Mouse (Mus musculus): ENCODE results near the gene Olfr653.

Gene Olfr653

GRCm38 (mm10) chr7:104577014-104577413, at the start of gene Olfr653:
Gene Olfr653 (plus strand): TSS chr7:104577314.
- no peak for DNase-seq (ENCODE audit: low read depth, low spot score)

- DNase-seq (ENCODE audit: low read depth, low spot score) = no peak
Observed at GRCm38 (mm10) chr7:104549833-104550232, 27.3 kb upstream of the Olfr653 start, which contains the start of gene Olfr651. Gene Olfr651 (plus strand): TSS chr7:104550133.

- DNase-seq (ENCODE audit: low read depth, low spot score) = no peak
Observed at GRCm38 (mm10) chr7:104552700-104553099, 24.4 kb upstream of the Olfr653 start.

GRCm38 (mm10) chr7:104560601-104561000, 16.5 kb upstream of the Olfr653 start, which contains the start of gene Olfr652:
Gene Olfr652 (plus strand): TSS chr7:104560901.
- DNase-seq (ENCODE audit: low read depth, low spot score) = no peak

- DNase-seq (ENCODE audit: low read depth, low spot score) = no peak
Observed at GRCm38 (mm10) chr7:104580846-104581245, 3.7 kb downstream of the Olfr653 start.

- DNase-seq (ENCODE audit: low read depth, low spot score) = no peak
Observed at GRCm38 (mm10) chr7:104581429-104581828, 4.3 kb downstream of the Olfr653 start.

GRCm38 (mm10) chr7:104586725-104587124, 9.6 kb downstream of the Olfr653 start, which contains the start of gene Olfr654:
Gene Olfr654 (plus strand): TSS chr7:104587025.
- DNase-seq (ENCODE audit: low read depth, low spot score) = no peak

GRCm38 (mm10) chr7:104588274-104588673, 11.2 kb downstream of the Olfr653 start:
- no peak for DNase-seq (ENCODE audit: low read depth, low spot score)

- DNase-seq (ENCODE audit: low read depth, low spot score) = no peak
Observed at GRCm38 (mm10) chr7:104601679-104602078, 24.6 kb downstream of the Olfr653 start, which contains the start of gene Olfr655. Gene Olfr655 (minus strand): TSS chr7:104601779.

- DNase-seq (ENCODE audit: low read depth, low spot score) = no peak
Observed at GRCm38 (mm10) chr7:104603173-104603572, 26.1 kb downstream of the Olfr653 start.

- no peak for DNase-seq (ENCODE audit: low read depth, low spot score)
Observed at GRCm38 (mm10) chr7:104604727-104605126, 27.6 kb downstream of the Olfr653 start.

GRCm38 (mm10) chr7:104613655-104614054, 36.5 kb downstream of the Olfr653 start, which contains the start of gene Olfr656:
Gene Olfr656 (plus strand): TSS chr7:104613955.
- no peak for DNase-seq (ENCODE audit: low read depth, low spot score)

GRCm38 (mm10) chr7:104624494-104624893, 47.4 kb downstream of the Olfr653 start, which contains the start of gene Olfr657:
Gene Olfr657 (plus strand): TSS chr7:104624794.
- no peak for DNase-seq (ENCODE audit: low read depth, low spot score)

Data from telencephalon, adult 2 months (tissue).